Mouse (Mus musculus) spleen, adult 2 months (tissue): ENCODE results near the gene Cbr4.

Experiments
- CTCF ChIP-seq: fragments of 200-500 bp; IDR thresholded peaks from 2 replicates; pipeline ENCODE4 v1.5.1; 2011; ENCODE audit warnings: mild to moderate bottlenecking, inconsistent platforms; ENCODE audit not compliant: insufficient read depth, insufficient read length, insufficient replicate concordance; ENCODE audit errors: extremely low read depth
- POLR2A ChIP-seq: fragments of 200-500 bp; IDR thresholded peaks from 2 replicates; pipeline ENCODE4 v1.6.1; 2011; ENCODE audit warnings: low read depth, low read length, inconsistent platforms

DNA sequence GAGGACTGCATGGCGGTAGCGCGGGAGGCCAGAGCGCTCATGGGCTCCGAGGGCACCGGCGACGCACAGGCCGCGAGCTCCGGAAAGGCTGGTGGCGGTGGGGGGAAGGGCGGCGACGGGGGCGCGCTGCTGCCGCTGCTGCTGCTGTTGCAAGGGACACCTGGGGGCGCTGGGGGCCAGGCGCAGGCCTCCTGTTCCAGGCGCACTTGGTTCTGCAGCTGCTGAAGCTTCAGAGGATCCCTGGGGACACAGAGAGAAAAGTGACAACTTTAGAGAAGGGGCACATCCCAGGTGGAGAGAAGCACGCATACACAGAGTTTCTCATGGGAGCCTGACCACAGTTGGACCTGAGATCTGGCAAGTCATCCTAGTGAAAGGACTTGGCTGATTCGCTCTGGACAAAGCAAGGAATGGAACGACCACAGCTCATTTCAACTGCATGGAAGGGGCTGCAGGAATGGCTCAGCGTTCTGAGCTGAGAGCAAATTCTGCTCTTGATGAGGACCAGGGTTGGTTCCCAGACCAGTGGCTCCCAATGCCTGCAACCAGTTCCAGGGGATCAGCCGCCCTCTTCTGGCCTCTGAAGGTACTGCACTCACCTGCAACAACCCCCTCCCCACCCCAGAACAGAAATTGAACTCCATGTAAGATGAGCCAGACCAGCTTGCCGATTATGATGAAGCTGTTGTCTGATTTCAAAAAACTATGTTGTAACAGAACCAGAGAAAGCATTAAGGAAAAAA lies 62.6 kb downstream of the Cbr4 start:
- TF ChIP-seq CTCF (no peak), POLR2A (no peak)
